Mouse (Mus musculus) ES-E14 (cell line): Measurements from ENCODE around the gene Atp10b. TPM values are rescaled to one million over a fixed set of nuclear protein-coding genes. Genes with fewer than 3 reads are reported as not detected.

Source experiments
- DNase-seq: peaks from one replicate; pipeline ENCODE4 v3.0.0-alpha.2; 2013; ENCODE audit warnings: low read depth, low spot score
- H3K27ac ChIP-seq: 2 replicates; pipeline ENCODE4 v1.5.1; 2012; ENCODE audit warnings: low read depth, mild to moderate bottlenecking, low read length, moderate library complexity, mixed read lengths; ENCODE audit not compliant: poor library complexity, insufficient read depth, severe bottlenecking
- H3K36me3 ChIP-seq: 2 replicates; pipeline ENCODE4 v1.6.1; 2012; ENCODE audit warnings: mild to moderate bottlenecking, low read length, moderate library complexity, mixed read lengths; ENCODE audit not compliant: control insufficient read depth, poor library complexity, insufficient read depth, severe bottlenecking
- H3K4me1 ChIP-seq, 2 experiments: fragments of 150-350 bp in 1 of 2; sonication (generic) in 1 of 2; 2 replicates each; pipeline ENCODE4 v1.6.1; 2012; ENCODE audit warnings: low read length in 2 of 2, mild to moderate bottlenecking in 1 of 2, mixed read lengths in 1 of 2; ENCODE audit not compliant: control insufficient read depth in 2 of 2, insufficient read depth in 2 of 2, poor library complexity in 1 of 2
- H3K4me3 ChIP-seq, 2 experiments: fragments of 150-350 bp in 1 of 2; sonication (generic) in 1 of 2; 2 replicates each; pipeline ENCODE4 v1.5.1; 2012; ENCODE audit warnings: low read length in 2 of 2, low read depth in 1 of 2, mild to moderate bottlenecking in 1 of 2, mixed read lengths in 1 of 2; ENCODE audit not compliant: insufficient read depth in 1 of 2, poor library complexity in 1 of 2, severe bottlenecking in 1 of 2
- H3K9ac ChIP-seq: 2 replicates; pipeline ENCODE4 v1.6.1; 2012; ENCODE audit warnings: low read depth, mild to moderate bottlenecking, low read length, mixed read lengths; ENCODE audit not compliant: poor library complexity, insufficient read depth, severe bottlenecking
- H3K9me3 ChIP-seq: fragments of 150-350 bp; sonication (generic); 2 replicates; pipeline ENCODE4 v1.6.1; 2012; ENCODE audit warnings: low read depth, mild to moderate bottlenecking, low read length; ENCODE audit not compliant: control insufficient read depth, insufficient read depth
- CHD2 ChIP-seq: IDR thresholded peaks from 2 replicates; pipeline ENCODE4 v1.6.1; 2014; ENCODE audit warnings: mild to moderate bottlenecking, low read depth, low read length, inconsistent platforms
- HCFC1 ChIP-seq: IDR thresholded peaks from 2 replicates; pipeline ENCODE4 v1.6.1; 2012; ENCODE audit warnings: low read length, inconsistent platforms, borderline replicate concordance; ENCODE audit not compliant: insufficient read depth
- MAFK ChIP-seq: IDR thresholded peaks from 2 replicates; pipeline ENCODE4 v1.6.1; 2014; ENCODE audit warnings: mild to moderate bottlenecking, low read depth, low read length, inconsistent platforms; ENCODE audit not compliant: insufficient read depth
- ZC3H11A ChIP-seq: IDR thresholded peaks from 2 replicates; pipeline ENCODE4 v1.6.1; 2012; ENCODE audit warnings: low read depth, mild to moderate bottlenecking, inconsistent platforms, low read length, borderline replicate concordance
- ZNF384 ChIP-seq: IDR thresholded peaks from 2 replicates; pipeline ENCODE4 v1.6.1; 2012; ENCODE audit warnings: low read depth, low read length, inconsistent platforms
- in situ Hi-C, 2 experiments: fragments of 600-800 bp; cut with MboI; formaldehyde crosslinking; loops; one replicate each; pipeline ENCODE4 v1.15.1; 2025; ENCODE audit warnings: low sequenced_read_pairs in 2 of 2, inconsistent platforms in 1 of 2; ENCODE audit not compliant: unreplicated experiment in 2 of 2
- total RNA-seq: library from RNA; depleted of rRNA; stranded (reverse); fragments of 300-350 nt; gene quantifications from 2 replicates; pipeline ENCODE4 v1.2.3, GENCODE M21; 2012

Atp10b gene
- total RNA-seq, 1 experiment = not detected

DNA sequence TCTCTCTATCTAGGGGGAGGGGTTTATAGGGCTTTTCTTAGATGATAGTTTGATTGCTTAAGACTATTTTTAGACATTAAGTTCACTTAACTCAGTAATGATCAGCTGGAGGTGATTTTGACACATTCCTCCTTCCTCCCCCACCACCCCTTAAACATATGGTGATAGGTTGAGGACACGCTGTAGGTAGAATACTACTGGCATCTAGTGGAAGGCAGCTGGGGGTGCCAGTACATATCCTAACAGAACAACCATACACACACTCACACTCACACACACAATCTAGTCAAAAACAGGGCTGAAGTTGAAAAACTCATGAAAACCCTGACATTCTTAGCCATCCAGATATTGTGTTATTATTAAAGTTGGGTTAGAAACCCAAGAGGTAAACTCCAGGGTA lies 5.3 kb downstream of the Atp10b start:
- Histone ChIP-seq H3K9ac (no peak overlapping the region), H3K4me3 (no peak overlapping the region), H3K9me3 (no peaks in the 10 kb centered on the region), H3K27ac (no peak overlapping the region), H3K4me1 (no peaks in the 10 kb centered on the region), H3K36me3 (no peaks in the 10 kb centered on the region)
- in situ Hi-C loops = no loop called here
- TF ChIP-seq CHD2 = no peak
- TF ChIP-seq HCFC1 = no peak
- no peak for TF ChIP-seq ZC3H11A
- TF ChIP-seq ZNF384 = no peak
- no peak for TF ChIP-seq MAFK
- DNase-seq = no peak

DNA sequence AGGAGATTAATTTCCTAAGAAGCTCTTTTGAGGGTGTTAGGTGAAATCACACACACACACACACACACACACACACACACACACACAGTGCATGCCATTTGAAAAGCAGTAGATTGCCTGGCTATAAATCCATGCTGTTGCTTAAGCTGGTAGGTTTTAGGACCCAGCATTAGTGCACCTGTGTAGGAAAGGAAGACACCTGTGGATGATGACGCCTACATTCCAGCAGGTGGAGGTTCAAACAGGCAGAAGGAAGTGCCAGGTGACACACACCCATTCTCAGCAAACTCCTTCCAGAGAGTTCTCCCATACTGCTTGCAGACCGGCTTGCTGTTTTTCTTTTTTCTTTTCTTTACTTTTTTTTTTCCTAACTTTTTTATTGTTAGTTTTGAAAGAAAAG lies 5.7 kb downstream of the Atp10b start:
- Histone ChIP-seq H3K27ac (no peak overlapping the region), H3K4me1 (no peaks in the 10 kb centered on the region), H3K36me3 (no peaks in the 10 kb centered on the region), H3K9ac (no peak overlapping the region), H3K9me3 (no peaks in the 10 kb centered on the region), H3K4me3 (no peak overlapping the region)
- no peak for DNase-seq
- in situ Hi-C loops = no loop called here
- no peak for TF ChIP-seq HCFC1

DNA sequence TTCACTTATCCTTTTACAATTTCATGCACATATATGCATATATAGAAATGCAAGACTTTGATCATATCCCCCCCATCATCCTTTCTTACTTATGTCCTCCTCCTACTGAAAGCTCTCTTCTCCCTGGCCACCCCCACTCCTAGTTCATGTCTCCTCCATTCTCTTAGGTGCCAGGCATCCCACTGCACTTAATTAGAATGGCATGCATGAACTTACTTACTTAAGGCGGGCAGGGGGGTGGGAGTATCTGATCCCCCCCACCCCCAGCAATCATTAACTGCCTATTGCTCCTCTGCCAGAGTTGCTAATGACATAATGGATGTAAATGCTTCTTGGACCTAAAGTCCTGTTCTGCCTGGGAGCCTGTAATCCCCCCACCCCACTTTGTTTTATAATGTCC lies 9.1 kb downstream of the Atp10b start:
- no peak for TF ChIP-seq CHD2
- no peak for TF ChIP-seq ZNF384
- no peak for TF ChIP-seq ZC3H11A
- no peak for TF ChIP-seq MAFK
- no peak for TF ChIP-seq HCFC1
- no peaks in the 10 kb centered on the region for H3K36me3 ChIP-seq
- H3K4me1 ChIP-seq = no peaks in the 10 kb centered on the region
- in situ Hi-C loops = no loop called here
- no peak for DNase-seq
- no peak overlapping the region for H3K4me3 ChIP-seq
- H3K27ac ChIP-seq = no peak overlapping the region
- H3K9me3 ChIP-seq = no peaks in the 10 kb centered on the region
- H3K9ac ChIP-seq = no peak overlapping the region

DNA sequence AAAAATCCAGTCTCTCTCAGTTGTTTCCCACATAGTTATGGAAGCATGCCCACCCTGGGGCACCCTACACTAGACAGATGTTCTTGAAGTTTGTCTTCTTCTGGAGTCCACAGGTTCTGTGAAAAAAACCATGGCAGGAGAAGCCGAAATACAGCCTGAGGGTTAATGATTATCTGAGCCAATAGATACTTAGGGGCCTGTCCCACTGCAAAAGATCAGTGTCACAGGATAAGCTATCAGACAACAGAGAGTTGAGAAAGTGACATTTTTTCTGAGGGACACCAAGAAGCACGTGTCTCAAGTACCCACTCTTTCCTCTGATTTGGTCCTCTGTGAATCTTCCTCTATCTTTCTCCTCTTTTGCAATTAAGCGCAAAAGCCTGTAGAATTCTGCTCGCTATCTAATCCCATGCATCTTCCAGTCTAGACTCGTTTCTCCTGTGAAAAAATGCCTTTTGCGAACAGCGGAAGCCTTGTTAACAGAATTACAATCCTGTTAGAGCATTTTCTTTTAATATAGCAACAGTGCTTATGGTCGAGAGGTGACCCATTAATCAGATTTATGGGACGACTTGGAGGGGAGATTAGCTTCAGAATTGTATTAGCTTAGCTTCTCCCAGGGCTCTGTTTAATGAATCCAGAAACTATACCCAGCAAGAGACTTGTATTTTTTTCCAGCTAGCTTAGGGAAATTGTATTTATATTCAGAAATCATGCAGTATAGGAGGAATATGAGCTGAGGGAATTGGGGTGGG lies 10.7 kb downstream of the Atp10b start:
- Histone ChIP-seq H3K36me3 (no peaks in the 10 kb centered on the region), H3K4me1 (no peaks in the 10 kb centered on the region), H3K27ac (no peak overlapping the region), H3K9me3 (no peaks in the 10 kb centered on the region), H3K9ac (no peak overlapping the region), H3K4me3 (no peak overlapping the region)
- no peak for DNase-seq
- no peak for TF ChIP-seq HCFC1
- in situ Hi-C loops = no loop called here

DNA sequence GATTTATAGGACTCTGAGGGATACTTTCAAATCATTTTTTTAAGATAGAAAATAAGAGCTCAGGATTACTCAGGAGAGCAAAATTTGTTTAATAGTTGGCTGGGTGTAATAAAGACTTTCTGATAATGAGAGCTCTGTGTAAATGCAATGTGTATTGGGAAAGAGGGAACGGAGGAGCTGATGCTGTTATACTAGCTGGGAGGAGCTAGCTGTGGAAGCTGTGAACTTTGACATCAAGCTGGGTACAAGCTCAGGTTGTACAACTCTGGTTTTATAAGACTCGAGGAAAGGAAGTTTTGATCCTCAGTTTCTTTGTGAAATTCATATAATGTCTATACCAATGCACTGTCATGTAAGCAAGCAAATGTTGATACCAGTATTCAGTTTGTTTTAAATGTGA lies 20.9 kb downstream of the Atp10b start:
- H3K4me1 ChIP-seq = no peaks in the 10 kb centered on the region
- in situ Hi-C loops = no loop called here
- H3K9ac ChIP-seq = no peak overlapping the region
- H3K27ac ChIP-seq = no peak overlapping the region
- H3K36me3 ChIP-seq = no peaks in the 10 kb centered on the region
- H3K4me3 ChIP-seq = no peak overlapping the region
- no peak for TF ChIP-seq ZC3H11A
- H3K9me3 ChIP-seq = no peaks in the 10 kb centered on the region
- DNase-seq = no peak
